Mouse (Mus musculus): Measurements from ENCODE around the gene Dnajc2.

DNA sequence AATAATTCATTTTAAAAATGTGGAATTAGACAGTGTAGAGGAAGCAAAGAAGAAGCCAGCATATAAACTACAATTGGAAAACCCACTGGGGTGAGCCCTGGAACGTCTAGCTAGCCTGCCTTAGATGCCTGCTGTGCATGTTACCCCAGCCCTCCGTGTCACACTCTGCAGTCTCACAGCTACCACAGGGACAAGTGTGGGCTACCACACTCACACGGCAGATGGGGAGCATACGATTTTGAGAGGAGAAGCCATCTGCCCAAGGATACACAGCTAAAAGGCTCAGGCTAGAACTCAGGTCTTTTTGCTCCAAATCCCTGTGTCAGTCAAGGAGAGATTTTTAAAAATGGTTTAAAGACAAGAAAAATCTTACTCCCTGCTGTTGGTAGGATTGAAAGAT is 43.8 kb upstream of the Dnajc2 start:
- TF ChIP-seq GATA2 (IDR thresholded peaks at IDR 0.05; ENCODE audit: borderline replicate concordance, low read depth, low read length): no peak
- no peak for TF ChIP-seq CTCF (IDR thresholded peaks at IDR 0.05; ENCODE audit: low read depth, low read length)
- no peak for TF ChIP-seq TAL1 (conservative IDR thresholded peaks at IDR 0.05; ENCODE audit: low read depth, low read length)
- TF ChIP-seq GATA1 (IDR thresholded peaks at IDR 0.05; ENCODE audit: borderline replicate concordance, low read length): no peak
- no peak for TF ChIP-seq POLR2AphosphoS5 (IDR thresholded peaks at IDR 0.05; ENCODE audit: insufficient replicate concordance, low read depth, low read length)
